20 mouse cellular contexts compared by ENCODE assay signal in the genomic region with DNA sequence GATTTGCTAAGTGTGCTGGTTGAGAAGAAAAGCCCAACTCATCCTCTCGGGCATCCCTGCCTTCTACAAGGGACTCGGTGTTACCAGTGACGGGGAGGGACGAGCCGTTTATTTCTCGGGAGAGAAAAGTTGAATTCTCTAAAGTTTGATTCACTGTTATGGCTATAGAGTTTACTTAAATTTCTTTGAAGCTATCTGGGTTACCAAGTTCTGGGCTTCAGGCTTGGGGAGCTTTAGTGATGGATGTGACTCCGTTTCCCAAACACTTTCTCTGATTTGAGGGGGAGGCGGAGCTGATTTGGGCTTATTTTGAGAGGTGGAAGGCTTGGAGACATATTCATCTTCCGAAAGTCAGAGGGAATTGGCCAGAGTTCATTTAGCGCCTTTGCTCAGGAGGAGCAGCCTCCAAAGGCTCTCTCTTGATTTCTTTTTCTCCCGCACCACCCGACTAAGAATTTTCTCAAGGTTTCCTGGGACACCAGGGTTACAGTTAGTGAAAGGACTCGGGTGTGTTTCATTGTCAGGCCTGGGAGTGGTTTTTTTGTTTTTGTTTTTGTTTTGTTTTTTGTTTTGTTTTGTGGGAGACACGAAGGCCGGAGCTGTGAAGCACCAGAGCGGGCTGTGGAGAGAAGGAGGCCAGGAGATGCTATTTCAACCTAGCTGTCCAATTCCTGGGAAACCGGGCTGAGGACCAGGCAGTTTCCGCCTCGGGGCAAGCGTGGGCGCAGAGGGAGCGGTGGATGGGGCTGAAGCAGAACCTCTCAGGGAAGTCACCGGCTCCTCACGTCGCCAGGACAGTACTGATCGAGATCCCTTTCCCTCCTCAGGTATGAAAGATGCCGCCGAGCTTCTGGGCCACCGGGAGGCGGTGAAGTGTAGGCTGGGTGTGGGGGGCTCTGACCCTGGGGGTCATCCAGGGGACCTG. TPM values are rescaled to one million over a fixed set of nuclear protein-coding genes. Genes with fewer than 3 reads are reported as not detected.
DNase-seq lines count a peak whose midpoint lies in the region; ATAC-seq and TF ChIP-seq lines count a peak whose summit lies in the region.
"Had no signal": no experiment of that assay in that cellular context is flagged by ENCODE, and none has a peak within 500 bp of the region (broad histone marks: within the 10 kb centered on the region; RNA-seq: fewer than 3 reads in every experiment).

No protein-coding gene starts in this region.

- no peak for TF ChIP-seq CTCF in hindbrain, postnatal 0 days (IDR thresholded peaks at IDR 0.05; ENCODE audit: low read depth)

- DNase-seq in forebrain, embryonic 10.5 days (ENCODE audit: extremely low spot score, low spot score): peak; percentile 30
- DNase-seq in embryo, embryonic 9.5 days (ENCODE audit: extremely low spot score): peak; percentile 26
- DNase-seq in hindbrain, postnatal 0 days (ENCODE audit: low spot score): no peak
- DNase-seq in left cerebral cortex, postnatal 36 days (ENCODE audit: low spot score in 2 of 2): no peak
- no peak for DNase-seq in kidney, postnatal 14 days
- no peak for DNase-seq in lung, adult 18-20 months
- DNase-seq: B cell, adult 2 months; cerebellum, adult 9-11 months; gastrocnemius, postnatal 14 days; right cerebral cortex, postnatal 14 days had no signal

- no peak overlapping the region for H3K9ac ChIP-seq in forebrain, embryonic 16.5 days (replicated peaks; ENCODE audit: low read depth, low read length)
- H3K9ac ChIP-seq in hindbrain, postnatal 0 days (replicated peaks; ENCODE audit: low read length): no peak overlapping the region
- H3K9ac ChIP-seq in neural tube, embryonic 14.5 days (replicated peaks; ENCODE audit: low read depth, low read length): peak overlapping the region; percentile 41; the same call in 1 of the 2 replicates
- H3K9ac ChIP-seq: intestine, embryonic 15.5 days; liver, embryonic 12.5 days had no signal

- H3K4me3 ChIP-seq in forebrain, embryonic 10.5 days: no peak overlapping the region
- H3K4me3 ChIP-seq in forebrain, embryonic 16.5 days (replicated peaks; ENCODE audit: low read length): no peak overlapping the region
- peak overlapping the region; percentile 15 for H3K4me3 ChIP-seq in hindbrain, postnatal 0 days (ENCODE audit: low read length)
- peak overlapping the region; percentile 14 for H3K4me3 ChIP-seq in neural tube, embryonic 14.5 days (ENCODE audit: low read depth, low read length)
- H3K4me3 ChIP-seq: erythroblast, embryonic 14.5 days; intestine, embryonic 15.5 days; liver, embryonic 12.5 days had no signal

- ATAC-seq in forebrain, embryonic 16.5 days: no peak
- ATAC-seq in hindbrain, postnatal 0 days: no peak
- 0 out of 2 replicates have a peak, but pooled peaks have one; percentile 3 for ATAC-seq in neural tube, embryonic 14.5 days (ENCODE audit: low read depth)
- ATAC-seq: intestine, embryonic 15.5 days; liver, embryonic 12.5 days; Patski had no signal

- H3K36me3 ChIP-seq in forebrain, embryonic 10.5 days (replicated peaks): no peaks in the 10 kb centered on the region
- H3K36me3 ChIP-seq in forebrain, embryonic 16.5 days (ENCODE audit: control insufficient read depth, insufficient read depth): no peaks in the 10 kb centered on the region
- H3K36me3 ChIP-seq in hindbrain, postnatal 0 days (ENCODE audit: insufficient read depth, low read length): no peaks in the 10 kb centered on the region
- H3K36me3 ChIP-seq in neural tube, embryonic 14.5 days (ENCODE audit: control insufficient read depth, insufficient read depth, low read length): no peaks in the 10 kb centered on the region
- H3K36me3 ChIP-seq: intestine, embryonic 15.5 days; liver, embryonic 12.5 days had no signal

- intact Hi-C loops in left cerebral cortex, postnatal 36 days (cut with DNase I): no loop called here

- H3K4me1 ChIP-seq in forebrain, embryonic 10.5 days: peaks cover 23% of the 10 kb centered on the region
- H3K4me1 ChIP-seq in forebrain, embryonic 16.5 days (replicated peaks; ENCODE audit: control insufficient read depth, insufficient read depth, low read length): no peaks in the 10 kb centered on the region
- no peaks in the 10 kb centered on the region for H3K4me1 ChIP-seq in hindbrain, postnatal 0 days (ENCODE audit: insufficient read depth, low read length)
- no peaks in the 10 kb centered on the region for H3K4me1 ChIP-seq in neural tube, embryonic 14.5 days (ENCODE audit: control insufficient read depth, insufficient read depth, low read length)
- H3K4me1 ChIP-seq: liver, embryonic 12.5 days had no signal

- no peak overlapping the region for H3K27ac ChIP-seq in forebrain, embryonic 10.5 days
- no peak overlapping the region for H3K27ac ChIP-seq in forebrain, embryonic 16.5 days (ENCODE audit: low read length)
- no peak overlapping the region for H3K27ac ChIP-seq in hindbrain, postnatal 0 days
- H3K27ac ChIP-seq in neural tube, embryonic 14.5 days (ENCODE audit: low read depth, low read length): peak overlapping the region; percentile 16
- H3K27ac ChIP-seq: intestine, embryonic 15.5 days; liver, embryonic 12.5 days; macrophage had no signal

- H3K4me2 ChIP-seq in forebrain, embryonic 16.5 days (ENCODE audit: low read length): no peak overlapping the region
- no peak overlapping the region for H3K4me2 ChIP-seq in hindbrain, postnatal 0 days (ENCODE audit: low read depth, low read length)
- no peak overlapping the region for H3K4me2 ChIP-seq in neural tube, embryonic 14.5 days (ENCODE audit: low read depth, low read length)
- H3K4me2 ChIP-seq: intestine, embryonic 15.5 days; liver, embryonic 12.5 days had no signal

- H3K9me3 ChIP-seq in forebrain, embryonic 10.5 days: no peaks in the 10 kb centered on the region
- no peaks in the 10 kb centered on the region for H3K9me3 ChIP-seq in forebrain, embryonic 16.5 days (ENCODE audit: control insufficient read depth, low read length)
- no peaks in the 10 kb centered on the region for H3K9me3 ChIP-seq in hindbrain, postnatal 0 days (ENCODE audit: low read length)
- no peaks in the 10 kb centered on the region for H3K9me3 ChIP-seq in neural tube, embryonic 14.5 days (ENCODE audit: control insufficient read depth, low read length)
- H3K9me3 ChIP-seq: intestine, embryonic 15.5 days; liver, embryonic 12.5 days had no signal

- H3K27me3 ChIP-seq in forebrain, embryonic 10.5 days (ENCODE audit: poor library complexity, severe bottlenecking): peaks cover 100% of the 10 kb centered on the region
- peaks cover 46% of the 10 kb centered on the region for H3K27me3 ChIP-seq in forebrain, embryonic 16.5 days (replicated peaks; ENCODE audit: control insufficient read depth, insufficient read depth, low read length)
- H3K27me3 ChIP-seq in hindbrain, postnatal 0 days (ENCODE audit: insufficient read depth, low read length): peaks cover 73% of the 10 kb centered on the region
- peaks cover 66% of the 10 kb centered on the region for H3K27me3 ChIP-seq in neural tube, embryonic 14.5 days (ENCODE audit: control insufficient read depth, insufficient read depth, low read length)

- under 1% methylated on average over 30 of the region's 30 CpGs for WGBS in forebrain, embryonic 10.5 days
- WGBS in forebrain, embryonic 16.5 days: 1% methylated on average over 30 of the region's 30 CpGs
- 2% methylated on average over 30 of the region's 30 CpGs for WGBS in hindbrain, postnatal 0 days
- WGBS in neural tube, embryonic 14.5 days: under 1% methylated on average over 30 of the region's 30 CpGs

RNA-seq across cellular contexts. Expression of a gene that starts 1.1 kb away (rescaled TPM):
- 0.55 and 1.6 TPM in 2 replicates for polyA plus RNA-seq in forebrain, embryonic 10.5 days (2016; fragmentation: Nextera tagmentation; extraction: Ambion mirVana)
- polyA plus RNA-seq in forebrain, embryonic 16.5 days (2015; fragmentation: Nextera tagmentation; extraction: Ambion mirVana): 0.61 and 2.6 TPM in 2 replicates
- 4.3 and 4.7 TPM in 2 replicates for total RNA-seq in hindbrain, postnatal 0 days (2014; rRNA removed)
- polyA plus RNA-seq in hindbrain, postnatal 0 days (2015; fragmentation: Nextera tagmentation; extraction: Ambion mirVana): 4.2 and 4.9 TPM in 2 replicates
- polyA plus RNA-seq in neural tube, embryonic 14.5 days (2014; fragmentation: Nextera tagmentation; extraction: Ambion mirVana): 10.0 and 13.5 TPM in 2 replicates
- total RNA-seq in left cerebral cortex, postnatal 36 days (2021): under 1 TPM in 1 of 2 experiments, not detected in 1; 0.34 TPM
- total RNA-seq: gastrocnemius, postnatal 14 days; layer of hippocampus, postnatal 10 days had no signal
- polyA plus RNA-seq: erythroblast, embryonic 14.5 days; heart, embryonic 14.5 days; intestine, embryonic 15.5 days; liver, embryonic 12.5 days; macrophage; Patski; stomach, embryonic 14.5 days had no signal

Comparison
In these comparisons a context has a peak if more than half of its experiments do, and no peak if none do; other contexts are left out.
1. DNase-seq: peak in forebrain, embryonic 10.5 days (single experiment) and embryo, embryonic 9.5 days (single experiment); none in hindbrain, postnatal 0 days (single experiment), left cerebral cortex, postnatal 36 days (0 of 2), kidney, postnatal 14 days (single experiment) and lung, adult 18-20 months (0 of 2).
2. H3K4me3 ChIP-seq: peak in hindbrain, postnatal 0 days (single experiment) and neural tube, embryonic 14.5 days (single experiment); none in forebrain, embryonic 10.5 days (single experiment) and forebrain, embryonic 16.5 days (single experiment).